Comparison of ENCODE assay signal across 9 mouse cellular contexts in the genomic region with DNA sequence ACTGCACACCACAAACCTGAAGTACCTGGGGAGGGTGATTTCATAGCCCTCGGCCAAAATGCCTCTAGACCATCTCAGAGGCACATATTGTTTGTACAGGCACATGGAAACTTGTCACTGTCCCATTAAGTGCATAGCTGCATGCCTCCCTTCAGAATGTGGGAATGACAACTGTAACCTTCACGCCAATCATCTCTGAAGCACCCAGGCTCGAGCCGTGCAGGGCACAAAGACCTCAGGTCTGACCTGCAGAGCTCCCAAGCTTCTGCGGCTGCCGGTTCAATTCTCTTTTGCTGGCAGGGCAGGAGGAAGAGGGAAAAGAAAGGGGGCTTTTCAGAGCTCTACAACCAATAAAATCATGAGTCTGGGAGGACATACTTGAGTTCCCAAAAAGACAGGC. TPM values are rescaled to one million over a fixed set of nuclear protein-coding genes. Genes with fewer than 3 reads are reported as not detected.
DNase-seq lines count a peak whose midpoint lies in the region; ATAC-seq and TF ChIP-seq lines count a peak whose summit lies in the region.
"Had no signal": no experiment of that assay in that cellular context is flagged by ENCODE, and none has a peak within 500 bp of the region (broad histone marks: within the 10 kb centered on the region; RNA-seq: fewer than 3 reads in every experiment).

No protein-coding gene starts in this region.

- no peaks in the 10 kb centered on the region for H3K36me3 ChIP-seq in heart, embryonic 10.5 days
- no peaks in the 10 kb centered on the region; the same call in 1 of the 2 replicates for H3K36me3 ChIP-seq in ES-E14 (ENCODE audit: control insufficient read depth, insufficient read depth, low read length, poor library complexity, severe bottlenecking)
- no peaks in the 10 kb centered on the region for H3K36me3 ChIP-seq in hindbrain, embryonic 11.5 days (ENCODE audit: control insufficient read depth, insufficient read depth, low read length)
- H3K36me3 ChIP-seq in liver, embryonic 16.5 days (ENCODE audit: control insufficient read depth, insufficient read depth), result no peaks in the 10 kb centered on the region

- in situ Hi-C loops in ES-E14 (cut with MboI; ENCODE audit: low sequenced_read_pairs in 2 of 2, unreplicated experiment in 2 of 2), result no loop called here

- no peaks in the 10 kb centered on the region for H3K9me3 ChIP-seq in heart, embryonic 10.5 days
- H3K9me3 ChIP-seq in ES-E14 (ENCODE audit: control insufficient read depth, insufficient read depth, low read depth, low read length), result no peaks in the 10 kb centered on the region
- no peaks in the 10 kb centered on the region for H3K9me3 ChIP-seq in hindbrain, embryonic 11.5 days (ENCODE audit: control insufficient read depth, low read length)
- no peaks in the 10 kb centered on the region for H3K9me3 ChIP-seq in liver, embryonic 16.5 days (replicated peaks; ENCODE audit: control insufficient read depth, low read length)

- peak overlapping the region; percentile 68 for H3K4me3 ChIP-seq in heart, embryonic 10.5 days
- peak overlapping the region; percentile 16 to 72; a peak in 2 of 4 replicates for H3K4me3 ChIP-seq in ES-E14 (ENCODE audit: insufficient read depth in 1 of 2, low read depth in 1 of 2, low read length in 2 of 2, poor library complexity in 1 of 2, severe bottlenecking in 1 of 2)
- no peak overlapping the region; the same call in 1 of the 2 replicates for H3K4me3 ChIP-seq in hindbrain, embryonic 11.5 days (ENCODE audit: low read depth, low read length)
- peak overlapping the region; percentile 64; the same call in 1 of the 2 replicates for H3K4me3 ChIP-seq in liver, embryonic 16.5 days (ENCODE audit: low read depth, low read length)

- no peak overlapping the region for H3K27ac ChIP-seq in heart, embryonic 10.5 days
- no peak overlapping the region for H3K27ac ChIP-seq in ES-E14 (ENCODE audit: insufficient read depth, low read depth, low read length, poor library complexity, severe bottlenecking)
- H3K27ac ChIP-seq in hindbrain, embryonic 11.5 days (ENCODE audit: low read depth, low read length), result no peak overlapping the region
- H3K27ac ChIP-seq in liver, embryonic 16.5 days (ENCODE audit: low read length), result no peak overlapping the region

- no peak for ATAC-seq in hindbrain, embryonic 11.5 days (ENCODE audit: low FRiP score)
- ATAC-seq in liver, embryonic 16.5 days (ENCODE audit: low read depth), result no peak
- no peak for ATAC-seq in erythroid progenitor cell, adult 5-6 weeks (replicated peaks; ENCODE audit: low FRiP score, poor library complexity, severe bottlenecking)

- H3K27me3 ChIP-seq in heart, embryonic 10.5 days (ENCODE audit: insufficient read depth, poor library complexity, severe bottlenecking), result peaks cover 29% of the 10 kb centered on the region
- no peaks in the 10 kb centered on the region for H3K27me3 ChIP-seq in hindbrain, embryonic 11.5 days (ENCODE audit: control insufficient read depth, insufficient read depth, low read length)
- peaks cover 18% of the 10 kb centered on the region for H3K27me3 ChIP-seq in liver, embryonic 16.5 days (ENCODE audit: control insufficient read depth, insufficient read depth, low read depth, low read length)

- DNase-seq in heart, embryonic 10.5 days (ENCODE audit: low spot score), result no peak
- no peak for DNase-seq in heart, postnatal 25 days (ENCODE audit: low spot score)
- DNase-seq in ES-E14 (ENCODE audit: low read depth, low spot score), result no peak
- DNase-seq in hindbrain, embryonic 11.5 days (ENCODE audit: low spot score), result peak; percentile 1
- no peak for DNase-seq in cerebellum, postnatal 14 days
- no peak for DNase-seq in right cerebral cortex, postnatal 4 days

- no peak overlapping the region for H3K9ac ChIP-seq in ES-E14 (ENCODE audit: insufficient read depth, low read depth, low read length, poor library complexity, severe bottlenecking)
- no peak overlapping the region for H3K9ac ChIP-seq in hindbrain, embryonic 11.5 days (ENCODE audit: low read depth, low read length)
- no peak overlapping the region for H3K9ac ChIP-seq in liver, embryonic 16.5 days (ENCODE audit: low read depth, low read length)

- H3K4me1 ChIP-seq in heart, embryonic 10.5 days, result peaks cover 10% of the 10 kb centered on the region; the same call in 1 of the 2 replicates
- H3K4me1 ChIP-seq in ES-E14 (ENCODE audit: control insufficient read depth in 2 of 2, insufficient read depth in 2 of 2, low read length in 2 of 2, poor library complexity in 1 of 2), result peaks cover 0 to 6% of the 10 kb centered on the region in 2 experiments; a peak in 2 of 4 replicates
- no peaks in the 10 kb centered on the region for H3K4me1 ChIP-seq in hindbrain, embryonic 11.5 days (replicated peaks; ENCODE audit: control insufficient read depth, insufficient read depth, low read length)
- no peaks in the 10 kb centered on the region; the same call in 1 of the 2 replicates for H3K4me1 ChIP-seq in liver, embryonic 16.5 days (ENCODE audit: control insufficient read depth, low read depth, low read length)

- H3K4me2 ChIP-seq in hindbrain, embryonic 11.5 days (replicated peaks; ENCODE audit: low read depth, low read length), result 0 out of 2 replicates have a peak overlapping the region, but pooled peaks have one; percentile 15
- H3K4me2 ChIP-seq in liver, embryonic 16.5 days (ENCODE audit: low read depth, low read length), result peak overlapping the region; percentile 80

- intact Hi-C loops in heart, postnatal 25 days (cut with DNase I), result loop anchor here (2.0 to 5.0 kb wide), 3 partner anchors 45 to 1144 kb away; partner anchors contain the start of gene Rap2c

- WGBS in heart, embryonic 10.5 days, result 30% methylated on average over 6 of the region's 6 CpGs
- 23% methylated on average over 6 of the region's 6 CpGs for WGBS in hindbrain, embryonic 11.5 days
- WGBS in liver, embryonic 16.5 days (ENCODE audit: insufficient replicate concordance), result 37% methylated on average over 6 of the region's 6 CpGs

TF ChIP-seq in ES-E14, 5 proteins besides CTCF, POLR2A, EP300 and RAD21:
- TF ChIP-seq ZNF384 (IDR thresholded peaks at IDR 0.05; ENCODE audit: low read depth, low read length), result no peak
- TF ChIP-seq CHD2 (IDR thresholded peaks at IDR 0.05; ENCODE audit: low read depth, low read length), result no peak
- no peak for TF ChIP-seq MAFK (IDR thresholded peaks at IDR 0.05; ENCODE audit: insufficient read depth, low read depth, low read length)
- TF ChIP-seq HCFC1 (IDR thresholded peaks at IDR 0.05; ENCODE audit: borderline replicate concordance, insufficient read depth, low read length), result no peak
- no peak for TF ChIP-seq ZC3H11A (IDR thresholded peaks at IDR 0.05; ENCODE audit: borderline replicate concordance, low read depth, low read length)
TF ChIP-seq in ES-E14: peak in this region for 0.

RNA-seq across cellular contexts. Expression of gene Gpc4, which starts 2.3 kb away (rescaled TPM):
- 25.3 and 46.4 TPM in 2 replicates for polyA plus RNA-seq in heart, embryonic 10.5 days (2016; fragmentation: Nextera tagmentation; extraction: Ambion mirVana)
- 10 to 100 TPM; 43.0 to 44.4 TPM for total RNA-seq in heart, postnatal 25 days (2021)
- total RNA-seq in ES-E14 (2012; rRNA removed), result 48.4 and 56.5 TPM in 2 replicates
- 17.2 and 19.9 TPM in 2 replicates for polyA plus RNA-seq in hindbrain, embryonic 11.5 days (2014; fragmentation: Nextera tagmentation; extraction: Ambion mirVana)
- 5.2 and 5.4 TPM in 2 replicates for polyA plus RNA-seq in liver, embryonic 16.5 days (2015; fragmentation: Nextera tagmentation; extraction: Ambion mirVana)
- 10.1 and 17.6 TPM in 2 replicates for total RNA-seq in erythroid progenitor cell, adult 5-6 weeks (2015; ENCODE audit: low replicate concordance)
- total RNA-seq in erythroid progenitor cell, adult 5-6 weeks (2017; ENCODE audit: low replicate concordance), result 6.8 and 7.1 TPM in 2 replicates
- total RNA-seq: neutrophil, adult 5-6 weeks had no signal
